Mouse (Mus musculus): ENCODE data around the gene H2-T24.
"Not testable (repeated sequence)": the region's sequence is repeated elsewhere in the genome, so short reads cannot be mapped to it uniquely, and the experiment has no call there.

H2-T24 gene

DNA sequence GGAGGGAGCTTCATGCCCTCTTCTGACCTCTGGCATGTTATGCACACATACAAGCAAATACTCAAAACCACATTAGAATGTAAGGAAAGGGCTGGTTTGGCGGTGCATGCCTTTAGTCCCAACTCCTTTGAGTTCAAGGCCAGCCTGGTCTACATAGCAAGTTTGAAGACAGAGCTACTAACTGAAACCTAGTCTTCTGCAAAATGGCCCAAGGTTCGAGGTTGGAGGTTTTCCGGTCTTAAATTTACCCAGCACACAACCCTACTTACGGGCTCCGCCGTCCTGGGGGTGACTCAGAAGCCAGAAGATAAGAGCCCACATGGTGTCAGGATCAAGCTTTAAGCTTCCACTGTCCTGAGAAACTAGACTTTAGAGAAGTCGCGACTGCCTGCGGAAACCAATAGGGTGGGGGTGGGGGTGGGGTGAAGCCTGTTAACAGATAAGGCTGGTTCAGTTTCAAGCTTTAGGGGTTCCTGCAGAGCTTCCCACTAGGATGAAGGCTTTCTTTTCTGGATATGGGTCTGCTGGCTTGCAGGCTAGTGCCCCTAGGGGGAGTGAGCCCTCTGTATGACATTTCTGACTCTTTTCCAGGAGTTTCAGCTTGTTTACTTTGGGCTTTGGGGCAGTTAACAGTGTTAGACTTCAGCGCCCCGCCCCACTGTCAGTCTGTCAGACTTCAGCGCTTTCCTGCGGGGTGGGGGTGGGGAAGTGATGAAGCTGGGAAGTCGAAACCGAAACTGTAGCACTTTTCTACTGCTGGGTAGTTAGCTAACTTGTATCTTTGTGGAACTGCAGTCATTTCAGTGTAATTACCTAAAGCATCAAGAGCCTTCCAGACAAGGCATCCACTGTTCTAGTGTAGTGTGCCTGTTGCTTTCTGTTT is at the start of gene H2-T24:
TSS of gene H2-T24 (minus strand) at position 370 of the 883 bp plus-strand sequence.
- DNase-seq = peak; percentile 74

DNA sequence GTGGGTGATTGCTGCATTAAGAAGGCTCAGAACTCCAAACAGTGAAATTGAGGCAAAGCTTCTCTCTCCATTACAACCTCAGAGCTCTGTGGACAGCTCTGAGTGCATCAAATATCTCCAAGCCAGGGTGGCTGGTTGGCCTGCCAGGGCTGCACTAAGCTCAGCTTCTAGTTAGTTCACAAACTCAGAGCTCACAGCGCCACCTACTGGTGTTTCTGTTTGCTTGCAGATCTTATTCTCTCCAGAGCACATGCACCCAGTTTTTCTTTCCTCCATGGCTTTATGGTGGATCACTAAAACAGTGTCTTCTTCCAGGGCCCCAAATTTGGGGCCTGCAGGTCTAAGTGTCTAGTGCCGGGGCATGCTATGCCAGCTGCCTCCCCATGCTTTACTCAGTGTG is 40.5 kb upstream of the H2-T24 start:
- peak; percentile 95 for DNase-seq

DNA sequence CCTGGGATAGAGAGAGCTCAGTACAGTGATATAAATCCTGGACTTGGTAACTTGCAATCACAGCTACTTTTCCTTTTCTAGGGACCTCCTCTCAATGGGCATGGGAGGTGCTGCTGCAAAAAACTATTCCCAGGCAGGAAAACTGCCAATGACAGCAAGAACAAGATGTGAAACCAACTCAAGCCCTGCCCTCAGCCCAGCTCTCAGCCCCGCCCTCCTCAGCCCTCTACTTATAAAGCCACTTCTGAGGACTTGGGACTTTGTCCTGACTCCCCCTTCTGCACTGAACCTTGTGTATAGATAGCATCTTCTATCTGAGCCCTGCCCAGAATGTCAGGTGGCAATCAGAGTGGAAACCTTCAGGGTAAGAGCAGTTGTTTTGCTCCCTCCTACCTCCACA is 38.0 kb upstream of the H2-T24 start, which contains the start of gene Gm11127:
TSS of gene Gm11127 (minus strand) at position 10 of the 400 bp plus-strand sequence.
- not testable (repeated sequence) for DNase-seq

DNA sequence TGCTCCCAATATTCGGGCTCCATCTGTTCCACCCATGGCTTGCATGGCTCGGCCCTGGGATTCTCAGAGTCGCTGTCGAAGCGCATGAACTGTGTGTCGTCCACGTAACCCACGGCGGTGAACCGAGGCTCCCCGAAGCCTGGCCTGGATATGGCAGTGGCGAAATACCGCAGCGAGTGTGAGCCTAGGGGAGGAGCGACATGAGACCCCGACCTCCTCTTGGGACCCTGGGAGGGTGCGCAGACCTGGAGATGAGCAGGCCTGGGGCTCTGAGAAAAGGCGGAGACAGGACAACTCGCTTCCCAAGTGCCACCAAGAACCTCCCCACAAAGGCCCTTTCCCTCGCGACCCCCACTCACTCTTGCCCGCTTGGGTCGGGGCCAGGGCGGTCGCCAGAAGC is 37.6 kb upstream of the H2-T24 start:
- DNase-seq = not testable (repeated sequence)

DNA sequence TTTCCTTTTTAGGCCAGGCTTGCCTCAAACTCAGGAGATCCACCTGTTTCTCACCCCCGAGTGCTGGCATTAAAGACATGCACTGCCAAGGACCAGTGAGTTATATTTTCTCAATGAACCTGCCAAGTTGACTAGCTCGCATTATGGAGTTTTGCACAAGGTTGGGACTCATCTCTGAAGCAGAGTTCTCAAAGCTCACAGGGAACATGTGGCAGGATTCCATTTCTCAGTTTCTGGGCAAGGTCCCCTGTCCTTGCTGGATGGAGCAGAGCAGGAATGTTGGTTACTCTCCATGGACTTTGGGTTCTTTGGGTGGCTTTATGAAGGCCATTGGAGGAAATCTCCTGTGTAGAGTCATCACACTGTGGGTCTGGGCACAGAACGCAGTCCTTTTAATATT is 22.9 kb upstream of the H2-T24 start:
- no peak for DNase-seq

DNA sequence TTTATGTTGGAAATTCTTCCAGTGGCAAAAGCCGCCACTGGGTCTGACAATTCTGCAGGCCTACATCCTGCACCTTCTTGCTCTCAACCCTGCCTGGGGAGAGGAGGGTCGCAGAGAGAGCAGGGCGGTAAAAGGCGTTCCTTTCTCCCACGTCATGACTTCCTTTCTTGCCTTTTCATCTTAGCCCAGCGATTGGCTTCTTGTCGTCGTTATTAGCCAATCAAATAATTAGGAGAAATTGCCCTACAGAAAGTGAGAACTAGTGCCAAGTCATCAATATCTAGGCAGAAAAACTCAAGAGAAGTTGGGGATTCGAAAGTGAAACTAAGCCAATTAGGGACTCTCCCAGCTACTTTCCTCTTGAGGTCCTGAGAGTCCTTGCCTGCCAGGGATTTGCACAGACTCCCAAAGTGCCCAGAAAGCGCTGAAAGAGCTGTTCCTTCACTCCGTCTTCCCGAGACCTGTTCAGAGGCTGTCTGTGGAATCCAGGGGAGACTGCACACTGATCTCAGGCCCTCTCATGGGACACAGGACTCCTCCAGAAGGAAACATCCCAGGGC is 22.3 kb upstream of the H2-T24 start, which contains the start of the genes H2-T22 and Gm6034:
TSS of gene H2-T22 (minus strand) at position 138 of the 560 bp plus-strand sequence.
TSS of gene Gm6034 (plus strand) at position 352 of the 560 bp plus-strand sequence.
- peak; percentile 74 for DNase-seq

DNA sequence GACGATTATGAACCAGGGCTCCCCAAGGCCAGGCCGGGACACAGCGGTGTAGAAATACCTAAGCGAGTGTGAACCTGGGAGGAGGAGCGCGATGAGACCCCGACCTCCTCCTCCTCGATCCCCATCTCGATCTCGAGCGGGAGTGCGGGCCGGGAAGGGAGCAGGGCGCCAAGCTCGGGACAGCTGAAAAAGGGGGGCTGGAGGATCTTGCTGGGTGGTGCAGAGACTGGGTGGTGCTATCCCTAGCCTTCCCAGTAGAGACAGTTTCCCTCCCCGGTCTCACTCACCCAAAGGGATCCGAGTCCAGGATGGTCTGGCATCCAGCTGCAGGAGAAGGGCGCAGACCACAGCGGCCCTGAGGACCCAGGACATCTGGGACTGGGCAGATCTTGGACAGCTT is 21.7 kb upstream of the H2-T24 start:
- DNase-seq = not testable (repeated sequence)

DNA sequence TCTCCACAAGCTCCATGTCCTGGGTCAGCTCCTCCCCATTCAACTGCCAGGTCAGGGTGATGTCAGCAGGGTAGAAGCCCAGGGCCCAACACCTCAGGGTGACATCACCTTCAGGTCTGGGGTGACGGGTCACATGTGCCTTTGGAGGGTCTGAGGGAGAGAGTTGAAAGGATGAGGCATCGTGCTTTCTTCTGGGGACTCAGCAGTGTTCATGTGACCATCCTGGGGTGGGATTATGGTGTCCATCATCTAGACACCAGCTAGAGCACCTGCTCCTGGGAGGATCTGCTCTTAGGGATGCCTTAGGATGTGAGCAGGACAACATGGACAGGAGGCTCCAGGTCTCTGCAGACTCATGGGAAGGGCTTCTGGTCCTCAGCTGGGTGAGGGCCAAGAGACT is 20.2 kb upstream of the H2-T24 start:
- not testable (repeated sequence) for DNase-seq

DNA sequence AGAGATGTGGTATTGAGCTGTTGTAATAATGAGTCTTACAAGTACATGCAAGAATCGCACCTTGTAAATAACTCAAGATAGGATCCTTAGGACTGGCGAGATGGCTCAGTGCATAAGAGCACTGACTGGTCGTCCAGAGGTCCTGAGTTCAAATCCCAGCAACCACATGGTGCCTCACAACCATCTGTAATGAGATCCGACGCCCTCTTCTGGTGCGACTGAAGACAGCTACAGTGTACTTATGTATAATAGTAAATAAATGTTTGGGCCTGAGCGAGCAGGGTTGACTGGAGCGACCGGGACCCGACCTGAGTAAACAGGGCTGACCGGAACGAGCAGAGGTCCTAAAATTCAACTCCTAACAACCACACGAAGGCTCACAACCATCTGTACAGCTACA is 15.8 kb upstream of the H2-T24 start:
- not testable (repeated sequence) for DNase-seq

DNA sequence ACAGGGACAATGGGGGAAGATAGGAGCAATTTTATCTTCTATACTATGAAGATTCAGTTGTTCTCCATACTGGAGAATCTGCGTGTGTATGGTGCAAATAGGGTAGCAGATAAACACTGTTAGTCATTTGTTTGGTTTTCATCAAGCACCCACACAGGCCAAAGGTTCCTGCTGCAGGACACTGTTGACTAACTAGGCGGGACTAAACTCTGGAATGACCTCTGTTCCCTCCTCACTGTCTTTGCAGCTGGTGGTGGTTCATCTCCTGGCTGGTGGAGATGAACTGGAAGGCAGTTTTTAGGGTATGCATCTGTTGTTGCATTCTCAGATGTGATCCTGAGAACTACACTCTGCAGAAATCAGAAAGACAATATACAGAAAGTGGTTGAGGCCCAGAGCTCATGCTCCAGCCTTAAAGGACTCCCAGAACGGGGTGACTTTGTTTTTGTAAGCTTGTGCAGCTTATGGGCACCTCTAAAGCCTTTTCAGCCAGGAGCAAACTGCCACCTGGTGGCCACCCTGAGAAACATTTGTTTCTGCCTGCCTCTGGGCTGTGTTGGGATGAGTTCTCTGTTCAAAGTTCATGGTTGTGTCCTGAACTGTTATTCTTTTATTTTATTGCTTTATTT is 14.8 kb upstream of the H2-T24 start:
- DNase-seq = peak; percentile 70

DNA sequence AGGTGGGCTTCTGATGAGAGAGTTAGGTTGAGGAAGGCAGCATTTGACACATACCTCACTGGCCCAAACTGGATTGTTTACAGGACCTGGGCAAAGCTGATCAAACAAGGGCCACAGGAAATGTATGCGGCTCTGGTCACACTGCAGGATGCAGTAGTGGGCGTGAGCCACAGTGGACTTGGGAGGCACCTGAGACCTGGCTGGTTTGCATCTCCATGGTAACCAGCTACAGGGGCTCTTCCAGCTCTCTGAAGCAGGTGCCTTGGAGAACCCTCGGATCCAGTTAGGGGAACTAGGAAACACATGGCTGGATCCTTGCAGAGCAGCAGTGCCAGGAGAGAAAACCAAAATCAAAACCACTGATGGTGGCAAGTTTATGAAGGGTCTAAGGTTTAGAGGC is 14.2 kb upstream of the H2-T24 start:
- not testable (repeated sequence) for DNase-seq

DNA sequence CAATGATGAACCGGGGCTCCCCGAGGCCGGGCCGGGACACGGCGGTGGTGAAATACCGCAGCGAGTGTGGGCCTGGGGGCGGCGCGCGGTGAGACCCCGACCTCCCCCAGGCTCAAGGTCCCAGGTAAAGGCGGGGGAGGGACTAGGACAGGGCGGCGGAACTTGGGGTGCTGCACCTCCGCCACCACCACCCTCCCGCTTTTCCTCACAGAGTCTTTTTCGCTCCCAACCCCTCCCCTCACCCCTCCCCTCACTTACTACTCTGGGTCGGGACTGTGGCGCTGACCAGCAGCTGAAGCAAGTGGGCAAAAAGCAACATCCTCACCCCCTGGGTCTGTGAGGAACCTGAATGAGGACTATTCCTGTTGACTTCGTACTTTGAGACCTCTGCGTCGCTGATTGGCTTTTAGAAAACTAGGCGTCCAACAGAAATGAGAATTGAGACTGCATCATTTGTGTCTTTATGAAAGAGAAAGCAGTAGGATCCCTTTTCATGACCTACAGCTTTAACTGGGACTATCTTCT is 12.1 kb upstream of the H2-T24 start, which contains the start of gene H2-T23:
TSS of gene H2-T23 (minus strand) at position 505 of the 525 bp plus-strand sequence.
- peak; percentile 62 for DNase-seq

DNA sequence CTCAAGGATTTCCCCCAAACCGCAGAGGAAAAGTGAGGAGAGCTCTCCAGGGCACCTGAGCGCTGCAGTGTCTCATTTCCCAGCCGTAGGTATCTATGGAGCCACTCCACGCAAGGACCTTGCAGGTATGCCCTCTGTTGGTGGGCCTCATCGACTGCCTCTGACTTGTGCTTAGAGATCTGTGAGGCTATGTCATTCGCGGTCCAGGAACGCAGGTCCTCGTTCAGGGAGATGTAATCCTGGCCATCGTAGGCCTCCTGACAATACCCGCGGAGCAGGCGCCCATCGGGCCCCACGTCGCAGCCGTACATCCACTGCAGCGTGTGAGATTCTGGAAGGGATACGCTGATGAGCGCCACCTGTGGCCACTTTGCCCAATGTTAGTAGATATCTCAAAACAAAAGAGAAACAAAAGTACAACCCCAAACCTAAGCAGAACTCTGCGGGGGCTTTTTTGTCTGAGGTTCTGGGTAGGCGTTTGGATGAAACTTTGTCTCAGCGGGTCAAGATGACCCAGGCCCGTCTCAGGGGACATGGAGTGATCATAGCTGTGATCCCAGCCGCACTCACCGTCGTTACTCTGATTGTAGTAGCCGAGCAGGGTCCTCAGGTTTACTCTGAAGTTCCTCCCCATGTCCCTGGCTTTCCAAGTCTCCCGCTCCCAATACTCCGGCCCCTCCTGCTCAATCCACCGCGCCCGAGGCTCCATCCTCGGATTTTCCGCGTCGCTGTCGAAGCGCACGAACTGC is 11.4 kb upstream of the H2-T24 start:
- peak; percentile 57 for DNase-seq

DNA sequence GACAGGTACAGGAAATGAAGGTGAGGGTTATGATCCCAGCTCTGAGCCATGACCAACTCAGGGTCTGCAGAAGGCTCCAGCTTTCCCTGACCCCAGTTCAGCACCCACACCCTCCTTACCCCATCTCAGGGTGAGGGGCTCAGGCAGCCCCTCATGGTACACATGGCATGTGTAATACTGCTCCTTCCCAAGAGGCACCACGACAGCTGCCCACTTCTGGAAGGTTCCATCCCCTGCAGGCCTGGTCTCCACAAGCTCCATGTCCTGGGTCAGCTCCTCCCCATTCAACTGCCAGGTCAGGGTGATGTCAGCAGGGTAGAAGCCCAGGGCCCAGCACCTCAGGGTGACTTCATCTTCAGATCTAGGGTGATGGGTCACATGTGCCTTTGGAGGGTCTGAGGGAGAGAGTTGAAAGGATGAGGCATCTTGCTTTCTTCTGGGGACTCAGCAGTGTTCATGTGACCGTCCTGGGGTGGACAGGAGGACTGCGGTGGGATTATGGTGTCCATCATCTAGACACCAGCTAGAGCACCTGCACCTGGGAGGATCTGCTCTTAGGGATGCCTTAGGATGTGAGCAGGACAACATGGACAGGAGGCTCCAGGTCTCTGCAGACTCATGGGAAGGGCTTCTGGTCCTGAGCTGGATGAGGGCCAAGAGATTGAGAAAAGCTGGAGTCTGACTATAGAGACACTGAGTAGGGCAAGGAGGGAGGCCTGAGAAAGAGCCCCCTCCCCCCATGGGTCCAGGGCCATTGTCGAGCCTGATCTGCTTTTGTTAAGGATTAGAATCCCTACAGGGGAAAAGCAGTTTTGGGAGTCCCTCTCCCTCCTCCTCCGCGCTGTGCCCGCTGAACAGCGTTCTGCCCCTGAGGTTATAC is 10.6 kb upstream of the H2-T24 start:
- not testable (repeated sequence) for DNase-seq

DNA sequence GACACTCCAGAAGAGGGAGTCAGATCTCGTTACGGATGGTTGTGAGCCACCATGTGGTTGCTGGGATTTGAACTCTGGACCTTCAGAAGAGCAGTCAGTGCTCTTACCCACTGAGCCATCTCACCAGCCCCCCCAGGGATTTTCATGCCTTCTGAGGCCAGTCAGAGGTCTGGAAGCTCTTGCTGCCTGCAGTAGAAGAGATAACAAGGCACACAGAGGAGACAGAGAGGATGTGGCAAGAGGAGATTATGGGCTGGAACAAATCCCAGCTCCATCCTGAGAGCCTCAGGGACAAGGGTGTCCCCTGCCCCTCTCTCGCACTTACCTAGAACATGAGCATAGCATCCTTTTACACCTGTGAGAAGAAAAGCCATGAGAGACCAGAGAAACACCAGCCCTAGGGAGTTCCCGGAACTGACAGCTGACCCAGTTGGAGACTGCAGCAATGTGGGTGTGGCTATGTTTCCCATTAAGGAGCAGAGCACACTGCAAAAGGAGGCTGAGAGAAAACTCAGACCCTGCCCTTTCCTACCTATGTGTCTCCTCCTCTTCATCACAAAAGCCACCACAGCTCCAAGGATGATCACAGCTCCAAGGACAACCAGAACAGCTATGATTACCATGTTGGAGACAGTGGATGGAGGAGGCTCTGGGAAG is 9.8 kb upstream of the H2-T24 start:
- not testable (repeated sequence) for DNase-seq

DNA sequence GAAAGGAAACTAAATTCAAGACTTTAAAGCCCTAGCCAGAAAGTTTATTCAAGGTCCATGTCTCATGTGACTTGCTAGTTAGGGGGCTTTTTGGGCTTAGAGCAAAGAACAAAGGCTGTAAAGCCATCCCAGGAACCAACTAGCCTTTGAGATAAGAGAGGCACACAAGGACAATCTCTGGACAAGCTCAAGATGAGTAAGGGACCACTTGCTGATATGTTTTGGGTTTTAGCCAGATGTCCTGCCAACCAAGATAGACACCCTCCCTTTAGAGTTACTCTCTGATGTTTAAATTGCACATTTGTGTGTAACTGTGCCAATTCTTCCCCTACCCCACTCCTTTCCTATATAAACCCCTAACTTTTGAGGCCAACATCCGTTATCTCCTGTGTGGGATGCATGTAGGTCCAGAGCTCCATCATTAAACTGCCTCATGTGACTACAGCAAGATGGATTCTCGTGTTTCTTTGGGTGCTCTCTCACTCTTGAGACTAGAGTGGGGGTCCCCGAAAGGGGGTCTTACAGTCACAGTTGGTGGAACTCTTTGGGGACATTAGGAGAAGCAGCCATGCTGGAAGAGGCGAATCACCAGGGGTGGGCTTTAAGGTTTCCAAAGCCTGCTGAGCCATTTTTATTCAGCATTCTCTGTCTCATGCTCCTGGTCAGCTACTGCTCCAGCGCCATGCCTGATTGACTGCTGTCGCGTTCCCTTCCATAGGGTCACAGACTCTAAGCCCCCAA is 8.7 kb upstream of the H2-T24 start:
- no peak for DNase-seq

DNA sequence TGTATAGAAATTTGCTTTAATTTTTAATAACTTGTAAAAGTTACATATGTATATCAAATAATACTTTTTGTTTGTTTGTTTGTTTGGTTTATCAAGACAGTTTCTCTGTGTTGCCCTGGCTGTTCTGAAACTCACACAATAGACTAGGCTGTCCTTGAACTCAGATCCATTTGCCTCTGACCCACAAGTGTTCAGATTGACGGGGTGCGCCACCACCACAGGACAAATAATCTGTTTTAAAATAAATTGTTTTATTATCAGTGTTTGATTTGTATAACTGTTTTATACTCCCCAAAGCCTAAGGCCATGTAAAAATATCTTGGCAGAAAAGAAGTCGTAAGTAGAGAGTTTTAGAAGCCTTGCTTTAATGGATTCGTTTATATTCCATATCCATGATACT is 7.3 kb upstream of the H2-T24 start:
- no peak for DNase-seq

DNA sequence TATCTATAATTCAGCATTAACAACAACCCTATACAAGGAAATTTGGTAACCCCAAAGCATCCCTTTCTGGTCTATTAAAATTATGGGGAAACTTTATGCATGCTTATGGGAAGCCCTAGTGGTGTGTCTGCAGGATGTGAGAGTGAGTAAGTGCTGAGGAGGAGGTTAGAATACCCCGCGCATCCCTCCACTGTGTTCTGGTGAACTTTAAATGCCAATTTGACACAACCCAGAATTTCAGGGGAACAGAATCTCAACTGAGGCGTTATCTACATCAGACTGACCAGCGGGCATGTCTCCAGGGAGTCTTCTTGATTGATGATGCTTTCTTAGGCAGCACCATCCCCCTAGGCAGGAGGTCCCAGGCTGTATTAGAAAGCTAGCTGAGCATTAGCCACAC is 5.5 kb upstream of the H2-T24 start:
- no peak for DNase-seq

DNA sequence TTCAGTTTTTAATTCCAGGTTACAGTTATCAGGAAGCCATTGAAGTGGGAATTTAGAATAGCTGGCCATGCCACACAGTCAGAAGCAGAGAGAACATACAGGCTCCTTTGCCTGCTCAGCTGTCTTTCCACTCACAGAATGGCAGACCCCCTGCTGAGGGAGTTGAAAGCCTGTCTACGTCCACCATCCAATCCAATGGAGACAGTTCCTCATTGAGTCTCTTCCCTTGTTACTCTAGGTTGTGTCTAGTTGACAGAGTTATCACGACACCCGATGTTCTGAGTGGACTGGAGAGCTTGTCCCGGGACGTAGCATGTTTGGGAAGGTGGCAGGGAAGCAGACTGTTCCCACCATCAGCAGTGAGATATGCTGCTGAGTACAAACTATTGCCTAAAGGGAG is 4.8 kb upstream of the H2-T24 start:
- DNase-seq = no peak

Data from lung, postnatal 14 days (tissue).